Mouse (Mus musculus) liver, adult 2 months (tissue): ENCODE results near the gene Cutal.

Source experiments
- CTCF ChIP-seq: fragments of 200-500 bp; IDR thresholded peaks from 2 replicates; pipeline ENCODE4 v1.5.1; 2011; ENCODE audit warnings: low read depth, low read length, control low read depth
- POLR2A ChIP-seq: fragments of 200-500 bp; IDR thresholded peaks from 2 replicates; pipeline ENCODE4 v1.6.1; 2011; ENCODE audit warnings: low read length, control low read depth; ENCODE audit not compliant: insufficient read depth; ENCODE audit errors: extremely low read depth

DNA sequence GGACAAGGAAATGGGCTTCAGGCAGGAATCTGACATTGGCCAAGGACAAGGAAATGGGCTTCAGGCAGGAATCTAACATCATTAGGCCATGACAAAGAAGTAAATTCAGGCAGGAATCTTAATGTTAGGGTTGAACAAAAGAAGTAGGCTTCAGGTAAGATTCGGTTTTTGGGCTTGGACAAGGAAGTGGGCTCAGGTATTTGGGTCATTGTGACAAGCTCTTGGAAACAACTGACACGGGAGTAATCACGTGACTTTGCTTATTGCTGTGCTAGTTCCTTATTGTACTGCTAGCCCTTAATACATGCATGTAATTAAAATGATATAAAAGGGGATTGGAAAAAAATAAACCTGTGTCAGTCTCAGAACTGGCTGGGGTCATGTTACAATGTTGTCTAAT lies 38.5 kb upstream of the Cutal start:
- TF ChIP-seq CTCF (no peak), POLR2A (no peak)
